Mouse (Mus musculus) lung, postnatal 0 days (tissue): ENCODE data around the gene Tph1. TPM values are rescaled to one million over a fixed set of nuclear protein-coding genes. Genes with fewer than 3 reads are reported as not detected.

Experiments
- ATAC-seq: fragments of 200-750 bp; cut with Nextera tagmentation; 2 replicates; pipeline ENCODE4 v1.8.0; 2017; ENCODE audit warnings: moderate library complexity
- DNase-seq: peaks from one replicate; pipeline ENCODE4 v3.0.0-alpha.2; 2016; ENCODE audit warnings: low spot score
- H3K27ac ChIP-seq: fragments of 300-500 bp; sonication (generic); 2 replicates; pipeline ENCODE4 v1.5.1; 2014; ENCODE audit warnings: antibody characterized with exemption, mild to moderate bottlenecking, low read length, mixed read lengths
- H3K27me3 ChIP-seq: fragments of 300-500 bp; sonication (generic); replicated peaks from 2 replicates; pipeline ENCODE4 v1.6.1; 2014; ENCODE audit warnings: low read length, mixed read lengths; ENCODE audit not compliant: insufficient read depth
- H3K36me3 ChIP-seq: fragments of 300-500 bp; sonication (generic); 2 replicates; pipeline ENCODE4 v1.6.1; 2014; ENCODE audit warnings: low read length, mixed read lengths; ENCODE audit not compliant: insufficient read depth
- H3K4me1 ChIP-seq: fragments of 300-500 bp; sonication (generic); 2 replicates; pipeline ENCODE4 v1.6.1; 2014; ENCODE audit warnings: antibody characterized with exemption, low read depth, low read length, mixed read lengths; ENCODE audit not compliant: insufficient read depth
- H3K4me2 ChIP-seq: fragments of 300-500 bp; sonication (generic); replicated peaks from 2 replicates; pipeline ENCODE4 v1.6.1; 2014; ENCODE audit warnings: low read depth, mild to moderate bottlenecking, low read length, moderate library complexity, mixed read lengths
- H3K4me3 ChIP-seq: fragments of 300-500 bp; sonication (generic); 2 replicates; pipeline ENCODE4 v1.5.1; 2014; ENCODE audit warnings: low read depth, low read length
- H3K9ac ChIP-seq: fragments of 300-500 bp; sonication (generic); replicated peaks from 2 replicates; pipeline ENCODE4 v1.6.1; 2014; ENCODE audit warnings: low read depth, mild to moderate bottlenecking
- H3K9me3 ChIP-seq: fragments of 300-500 bp; sonication (generic); 2 replicates; pipeline ENCODE4 v1.6.1; 2016; ENCODE audit warnings: low read length, mixed read lengths
- CTCF ChIP-seq: IDR thresholded peaks from 2 replicates; pipeline ENCODE4 v1.5.1; 2016; ENCODE audit warnings: antibody characterized with exemption, mild to moderate bottlenecking
- EP300 ChIP-seq: IDR thresholded peaks from 2 replicates; pipeline ENCODE4 v1.6.1; 2016; ENCODE audit warnings: antibody characterized with exemption, mild to moderate bottlenecking, control low read depth
- WGBS: fragments of 180-500 bp; shearing (Covaris S2); extraction: QIAGEN DNeasy Blood & Tissue Kit; methylation state at CpG from one replicate; pipeline ENCODE4 v1.1.7; 2014; 5-methylcytosine and 5-hydroxymethylcytosine counted together
- polyA plus RNA-seq: library from polyadenylated mRNA; unstranded; fragments of >200 nt; fragmentation: Nextera tagmentation; extraction: Ambion mirVana; gene quantifications from 2 replicates; pipeline ENCODE4 v1.2.1, GENCODE M21; 2015

Gene Tph1
- polyA plus RNA-seq, 1 experiment from 2014 or later, result 0.32 TPM

DNA sequence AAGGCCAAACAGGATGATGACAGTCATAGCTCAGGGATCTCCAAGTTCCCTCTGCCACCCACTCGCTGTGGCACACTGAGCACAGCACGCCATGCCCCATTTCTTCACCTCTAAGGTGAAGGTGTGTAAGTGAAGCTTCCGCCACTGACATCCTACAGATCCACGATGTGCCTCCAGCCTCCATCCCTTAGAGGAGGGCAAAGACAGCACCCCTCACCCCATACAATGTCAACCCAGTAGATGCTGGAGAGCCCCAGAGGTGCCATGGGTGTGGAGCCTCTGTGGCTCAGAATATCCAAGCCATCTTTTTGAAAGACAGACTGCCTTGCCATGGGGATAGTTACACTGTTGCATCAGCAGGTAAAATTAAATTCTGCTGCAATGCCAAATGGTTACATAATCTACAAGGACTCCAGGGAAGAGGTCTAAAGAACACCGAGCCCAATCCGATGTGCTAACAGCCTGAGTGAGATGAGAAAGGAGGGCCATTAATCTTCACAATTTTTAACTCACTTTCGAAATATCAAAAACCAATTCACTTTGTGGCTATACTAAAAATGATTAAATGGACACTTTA, 55.8 kb downstream of the Tph1 start:
- Histone ChIP-seq H3K9me3 (no peaks in the 10 kb centered on the region), H3K27ac (no peak overlapping the region)
- WGBS, result 85% methylated on average over 7 of the region's 7 CpGs

DNA sequence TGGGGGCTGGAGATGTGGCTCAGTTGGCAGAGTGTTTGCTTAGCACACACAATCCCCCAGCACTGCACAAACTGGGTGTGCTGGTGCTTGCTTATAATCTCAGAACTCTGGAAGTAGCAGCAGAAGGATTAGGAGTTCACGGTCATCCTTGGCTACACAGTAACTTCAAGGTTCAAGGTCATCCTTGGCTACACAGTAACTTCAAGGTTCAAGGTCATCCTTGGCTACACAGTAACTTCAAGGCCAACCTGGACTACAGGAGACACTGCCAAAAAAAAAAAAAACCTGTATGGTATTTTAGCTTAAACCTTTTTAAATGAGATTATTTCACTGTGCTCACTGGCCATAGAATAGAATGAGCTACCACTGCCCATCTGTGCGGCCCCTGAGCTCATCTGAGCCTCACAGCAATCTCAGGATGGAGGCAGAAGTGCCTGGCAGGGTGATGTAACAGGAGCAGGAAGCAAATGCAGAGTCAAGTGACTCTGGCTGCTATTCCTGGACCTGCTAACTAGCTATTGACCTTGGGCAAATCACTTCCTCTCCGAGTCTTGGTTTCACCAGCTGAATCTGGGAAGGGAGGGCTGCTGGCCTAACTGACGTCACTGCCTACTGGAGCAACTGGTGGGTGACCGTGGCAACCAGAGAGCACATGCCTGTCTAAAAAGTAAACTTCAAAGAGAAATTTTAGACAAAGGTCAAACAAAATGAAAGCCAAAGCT, 56.9 kb downstream of the Tph1 start:
- H3K27ac ChIP-seq, result no peak overlapping the region
- no peaks in the 10 kb centered on the region; the same call in 1 of the 2 replicates for H3K4me1 ChIP-seq
- TF ChIP-seq EP300 (no peak), CTCF (no peak)
- WGBS, result 30% methylated on average over 5 of the region's 5 CpGs
- no peak overlapping the region for H3K4me2 ChIP-seq
- H3K9me3 ChIP-seq, result no peaks in the 10 kb centered on the region
- DNase-seq (peak; percentile 84), ATAC-seq (peak; percentile 58)
- H3K36me3 ChIP-seq, result no peaks in the 10 kb centered on the region
- H3K27me3 ChIP-seq, result no peaks in the 10 kb centered on the region
- no peak overlapping the region for H3K9ac ChIP-seq
- H3K4me3 ChIP-seq, result no peak overlapping the region

More for the DNA sequence above, 55.8 kb downstream of the Tph1 start:
- H3K27me3 ChIP-seq, result no peaks in the 10 kb centered on the region
- no peaks in the 10 kb centered on the region; the same call in 1 of the 2 replicates for H3K4me1 ChIP-seq
- H3K4me2 ChIP-seq, result no peak overlapping the region
- no peak for ATAC-seq
- H3K36me3 ChIP-seq, result no peaks in the 10 kb centered on the region
- TF ChIP-seq EP300 (no peak), CTCF (no peak)
- no peak for DNase-seq
- no peak overlapping the region for H3K9ac ChIP-seq
- H3K4me3 ChIP-seq, result no peak overlapping the region

DNA sequence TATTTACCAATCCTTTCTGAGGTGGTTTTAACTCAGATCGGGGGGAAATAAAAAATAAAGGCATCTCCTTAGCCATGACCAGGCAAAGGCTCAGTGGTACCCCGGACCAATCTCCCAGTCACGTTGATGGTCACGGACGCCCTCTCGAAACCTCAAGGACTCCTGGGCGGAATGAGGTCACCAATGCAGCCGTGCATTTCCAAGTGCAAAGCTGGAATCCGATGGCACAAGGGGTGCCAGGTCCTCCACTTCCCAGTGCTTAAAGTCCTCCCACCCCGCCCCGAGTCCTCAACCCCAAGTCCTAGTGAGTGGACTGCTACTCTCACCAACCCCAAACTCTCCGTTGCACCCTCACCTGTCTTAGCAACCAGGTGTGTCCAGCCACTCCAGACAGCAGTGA, 58.1 kb downstream of the Tph1 start:
- no peak overlapping the region for H3K9ac ChIP-seq
- no peak overlapping the region for H3K4me3 ChIP-seq
- H3K36me3 ChIP-seq, result no peaks in the 10 kb centered on the region
- no peaks in the 10 kb centered on the region for H3K27me3 ChIP-seq
- 49% methylated on average over 12 of the region's 12 CpGs for WGBS
- peak; percentile 53 for DNase-seq
- TF ChIP-seq CTCF (no peak), EP300 (no peak)
- ATAC-seq, result peak; percentile 54
- H3K4me1 ChIP-seq, result no peaks in the 10 kb centered on the region; the same call in 1 of the 2 replicates
- no peak overlapping the region for H3K4me2 ChIP-seq
- no peaks in the 10 kb centered on the region for H3K9me3 ChIP-seq
- no peak overlapping the region for H3K27ac ChIP-seq

DNA sequence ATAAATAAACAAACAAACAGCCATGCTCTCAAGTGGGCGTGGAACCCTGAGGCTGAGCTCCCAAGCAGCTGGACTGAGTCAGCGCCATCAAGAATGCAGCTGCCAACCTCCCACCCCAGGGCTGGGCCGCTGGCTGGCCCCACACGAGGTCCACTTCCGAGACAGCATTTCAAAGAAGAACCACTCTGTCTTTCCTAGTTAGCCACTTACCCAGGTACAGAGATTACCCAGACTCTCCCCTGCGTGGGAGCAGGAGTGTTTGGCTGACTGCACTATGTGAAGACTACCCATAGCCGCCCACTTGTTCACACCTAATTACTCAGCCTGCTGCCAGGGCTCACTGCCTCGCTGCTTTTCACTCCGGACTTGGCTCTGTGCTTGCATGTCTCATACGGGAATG, 59.2 kb downstream of the Tph1 start:
- peak; percentile 20; the same call in 1 of the 2 replicates for ATAC-seq

DNA sequence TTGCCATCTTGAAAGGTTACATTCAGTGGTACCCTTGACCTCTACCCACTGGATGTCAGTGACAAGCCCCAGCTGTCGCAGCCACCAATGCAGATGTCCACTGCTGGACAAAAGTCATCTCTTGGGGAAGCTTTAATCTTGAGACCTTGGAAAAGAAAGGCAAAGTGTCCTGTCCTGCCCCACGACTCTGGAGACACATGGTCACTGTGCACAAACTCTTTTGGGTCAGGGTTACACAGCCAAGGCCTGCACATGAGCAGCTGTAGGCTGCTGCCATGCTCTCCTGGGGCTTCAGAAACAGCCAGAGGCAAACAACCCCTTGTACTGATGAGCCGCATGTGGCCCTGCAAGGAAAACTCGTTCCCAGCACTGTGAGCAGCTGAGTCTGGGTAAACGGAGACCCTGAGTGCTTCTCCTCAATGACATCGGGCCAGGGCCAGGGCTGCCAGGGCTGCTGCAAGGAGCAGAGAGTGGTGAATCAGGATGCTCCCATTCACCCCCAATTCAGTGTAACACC, 59.9 kb downstream of the Tph1 start:
- H3K9me3 ChIP-seq, result no peaks in the 10 kb centered on the region
- TF ChIP-seq EP300 (no peak), CTCF (no peak)
- no peak overlapping the region for H3K4me3 ChIP-seq
- no peak for ATAC-seq
- no peaks in the 10 kb centered on the region for H3K27me3 ChIP-seq
- DNase-seq, result no peak
- H3K9ac ChIP-seq, result no peak overlapping the region
- no peak overlapping the region for H3K4me2 ChIP-seq
- no peaks in the 10 kb centered on the region for H3K36me3 ChIP-seq
- no peak overlapping the region for H3K27ac ChIP-seq
- H3K4me1 ChIP-seq, result no peaks in the 10 kb centered on the region; the same call in 1 of the 2 replicates
- 59% methylated on average over 6 of the region's 6 CpGs for WGBS

More for the DNA sequence above, 59.2 kb downstream of the Tph1 start:
- DNase-seq, result peak; percentile 28
- no peak overlapping the region for H3K27ac ChIP-seq
- no peaks in the 10 kb centered on the region for H3K36me3 ChIP-seq
- no peak overlapping the region for H3K4me3 ChIP-seq
- TF ChIP-seq EP300 (no peak), CTCF (no peak)
- WGBS, result 46% methylated on average over 10 of the region's 10 CpGs
- no peaks in the 10 kb centered on the region; the same call in 1 of the 2 replicates for H3K4me1 ChIP-seq
- H3K27me3 ChIP-seq, result no peaks in the 10 kb centered on the region
- no peak overlapping the region for H3K4me2 ChIP-seq
- no peak overlapping the region for H3K9ac ChIP-seq
- no peaks in the 10 kb centered on the region for H3K9me3 ChIP-seq

DNA sequence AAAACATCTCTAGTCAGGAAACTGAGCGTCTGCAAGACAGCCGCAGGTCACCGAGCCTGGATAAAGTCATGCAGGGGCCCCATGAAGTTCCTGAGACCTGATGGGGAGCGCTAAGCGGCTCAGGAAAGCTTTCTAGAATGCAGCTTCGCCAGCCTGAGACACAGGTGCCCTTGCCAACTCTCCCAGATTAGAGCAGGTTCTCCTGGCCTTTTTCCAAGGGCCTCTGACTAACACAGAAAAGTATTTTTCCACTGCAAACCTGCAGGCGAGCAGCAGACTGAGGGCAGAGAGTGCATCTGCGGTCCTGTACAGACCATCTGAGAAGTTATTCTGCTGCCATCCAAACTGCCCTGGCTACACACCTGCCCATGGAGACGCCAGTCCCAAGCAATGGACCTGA, 60.4 kb downstream of the Tph1 start:
- no peak overlapping the region for H3K4me3 ChIP-seq
- TF ChIP-seq CTCF (no peak), EP300 (no peak)
- DNase-seq, result peak; percentile 67
- H3K9ac ChIP-seq, result no peak overlapping the region
- H3K27ac ChIP-seq, result no peak overlapping the region
- H3K4me2 ChIP-seq, result no peak overlapping the region
- H3K27me3 ChIP-seq, result no peaks in the 10 kb centered on the region
- 52% methylated on average over 9 of the region's 9 CpGs for WGBS
- no peaks in the 10 kb centered on the region for H3K9me3 ChIP-seq
- H3K36me3 ChIP-seq, result no peaks in the 10 kb centered on the region
- ATAC-seq, result peak; percentile 38
- no peaks in the 10 kb centered on the region; the same call in 1 of the 2 replicates for H3K4me1 ChIP-seq
